Comparison of ENCODE assay signal across 23 mouse cellular contexts in the genomic region with DNA sequence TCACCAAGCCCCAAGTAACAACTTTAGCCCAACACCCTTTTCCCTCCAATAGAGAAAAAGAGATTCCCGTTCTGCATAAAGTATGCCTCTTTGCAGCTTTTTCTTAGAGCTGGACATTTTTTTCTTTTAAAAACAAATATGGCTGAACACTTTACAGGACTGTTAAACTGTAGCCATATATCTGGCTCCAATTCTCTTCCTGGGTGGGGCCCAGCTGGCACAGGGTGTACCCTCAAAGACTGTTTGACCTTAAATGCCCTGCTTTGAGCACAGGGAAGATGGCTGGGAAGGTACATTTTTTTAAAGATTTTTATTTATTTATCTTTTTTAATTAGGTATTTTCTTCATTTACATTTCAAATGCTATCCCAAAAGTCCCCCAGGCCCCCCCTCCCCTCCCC. TPM values are rescaled to one million over a fixed set of nuclear protein-coding genes. Genes with fewer than 3 reads are reported as not detected.
DNase-seq lines count a peak whose midpoint lies in the region; ATAC-seq and TF ChIP-seq lines count a peak whose summit lies in the region.
"Had no signal": no experiment of that assay in that cellular context is flagged by ENCODE, and none has a peak within 500 bp of the region (broad histone marks: within the 10 kb centered on the region; RNA-seq: fewer than 3 reads in every experiment).

No protein-coding gene starts in this region.

- no peak for ATAC-seq in kidney, embryonic 14.5 days (ENCODE audit: low FRiP score, low TSS enrichment)
- ATAC-seq in erythroid progenitor cell, adult 5-6 weeks (replicated peaks; ENCODE audit: low FRiP score, poor library complexity, severe bottlenecking) = peak; percentile 84
- peak; percentile 64; the same call in 1 of the 2 replicates for ATAC-seq in megakaryocyte-erythroid progenitor cell, adult 5-6 weeks (replicated peaks; ENCODE audit: low FRiP score, low TSS enrichment, poor library complexity, severe bottlenecking)
- ATAC-seq: forebrain, embryonic 13.5 days; forebrain, postnatal 0 days; hindbrain, embryonic 16.5 days had no signal

- no peaks in the 10 kb centered on the region; the same call in 1 of the 2 replicates for H3K4me1 ChIP-seq in kidney, adult 2 months (ENCODE audit: control insufficient read depth, insufficient read depth, low read length)
- no peaks in the 10 kb centered on the region for H3K4me1 ChIP-seq in kidney, embryonic 14.5 days (ENCODE audit: control insufficient read depth, insufficient read depth, low read length)
- H3K4me1 ChIP-seq in MEL (ENCODE audit: control insufficient read depth in 1 of 2, insufficient read depth in 2 of 2, low read length in 2 of 2) = peaks cover 17 to 20% of the 10 kb centered on the region in 2 experiments
- H3K4me1 ChIP-seq: forebrain, embryonic 13.5 days; hindbrain, embryonic 13.5 days had no signal

- no peaks in the 10 kb centered on the region for H3K27me3 ChIP-seq in kidney, adult 2 months (replicated peaks; ENCODE audit: control insufficient read depth, insufficient read depth, low read length)
- H3K27me3 ChIP-seq in kidney, embryonic 14.5 days (ENCODE audit: control insufficient read depth, insufficient read depth, low read length) = no peaks in the 10 kb centered on the region
- H3K27me3 ChIP-seq in MEL (ENCODE audit: control insufficient read depth in 1 of 2, insufficient read depth in 2 of 2, low read length in 2 of 2) = no peaks in the 10 kb centered on the region
- H3K27me3 ChIP-seq: CH12.LX; forebrain, embryonic 13.5 days; hindbrain, embryonic 13.5 days had no signal

- H3K9ac ChIP-seq in kidney, embryonic 14.5 days (ENCODE audit: low read depth, low read length) = no peak overlapping the region
- no peak overlapping the region for H3K9ac ChIP-seq in MEL (ENCODE audit: control insufficient read depth, low read depth, low read length, poor library complexity, severe bottlenecking)
- H3K9ac ChIP-seq: forebrain, embryonic 13.5 days; forebrain, postnatal 0 days; hindbrain, embryonic 13.5 days had no signal

- TF ChIP-seq RAD21 in MEL (IDR thresholded peaks at IDR 0.05; ENCODE audit: low read depth, low read length) = no peak

- H3K36me3 ChIP-seq in kidney, adult 2 months (ENCODE audit: control insufficient read depth, insufficient read depth, low read length) = no peaks in the 10 kb centered on the region
- H3K36me3 ChIP-seq in kidney, embryonic 14.5 days (ENCODE audit: control insufficient read depth, insufficient read depth, low read length) = no peaks in the 10 kb centered on the region
- H3K36me3 ChIP-seq in MEL (ENCODE audit: control insufficient read depth in 1 of 2, insufficient read depth in 2 of 2, low read length in 2 of 2) = peaks cover 0 to 22% of the 10 kb centered on the region in 2 experiments; a peak in 2 of 4 replicates
- H3K36me3 ChIP-seq: G1E; hindbrain, embryonic 10.5 days; hindbrain, embryonic 13.5 days had no signal

- TF ChIP-seq CTCF in kidney, adult 2 months (conservative IDR thresholded peaks at IDR 0.05; ENCODE audit: insufficient read depth, insufficient read length, low read depth, low read length) = no peak
- TF ChIP-seq CTCF in MEL (IDR thresholded peaks at IDR 0.05 in 2 of 3, conservative IDR thresholded peaks at IDR 0.05 in 1 of 3; ENCODE audit: control insufficient read depth in 1 of 3, insufficient read depth in 1 of 3, low read depth in 2 of 3, low read length in 3 of 3, poor library complexity in 1 of 3, severe bottlenecking in 1 of 3) = no peak

- H3K4me3 ChIP-seq in kidney, adult 2 months (ENCODE audit: insufficient read depth, low read depth, low read length) = no peak overlapping the region
- H3K4me3 ChIP-seq in kidney, embryonic 14.5 days (ENCODE audit: low read length) = no peak overlapping the region
- no peak overlapping the region for H3K4me3 ChIP-seq in MEL (ENCODE audit: control insufficient read depth in 1 of 2, insufficient read depth in 1 of 2, low read depth in 2 of 2, low read length in 2 of 2)
- H3K4me3 ChIP-seq: forebrain, embryonic 13.5 days; gastrocnemius, adult 2 months; hindbrain, embryonic 10.5 days; hindbrain, embryonic 13.5 days had no signal

- no peak overlapping the region for H3K27ac ChIP-seq in kidney, adult 2 months (ENCODE audit: insufficient read depth, low read depth, low read length)
- no peak overlapping the region for H3K27ac ChIP-seq in kidney, embryonic 14.5 days (ENCODE audit: low read depth, low read length)
- H3K27ac ChIP-seq in MEL (ENCODE audit: control insufficient read depth, low read depth, low read length) = no peak overlapping the region
- H3K27ac ChIP-seq: forebrain, embryonic 13.5 days; gastrocnemius, adult 2 months; hindbrain, embryonic 13.5 days had no signal

- H3K9me3 ChIP-seq in kidney, embryonic 14.5 days (ENCODE audit: control insufficient read depth, low read length) = no peaks in the 10 kb centered on the region
- H3K9me3 ChIP-seq in MEL (replicated peaks; ENCODE audit: insufficient read depth, low read length) = no peaks in the 10 kb centered on the region
- H3K9me3 ChIP-seq: forebrain, embryonic 13.5 days; G1E; hindbrain, embryonic 10.5 days; hindbrain, embryonic 13.5 days had no signal

- no peaks in the 10 kb centered on the region for H3K79me2 ChIP-seq in MEL (ENCODE audit: control insufficient read depth, insufficient read depth, low read length, poor library complexity)

- intact Hi-C loops in heart, postnatal 25 days (cut with DNase I) = loop anchor here (5.0 kb wide), 2 partner anchors 35 to 45 kb away; no protein-coding TSS in a partner anchor
- intact Hi-C loops in left cerebral cortex, postnatal 4 days (cut with DNase I) = no loop called here

- WGBS in kidney, adult 2 months = 64% methylated on average over 1 of the region's 1 CpGs
- 60% methylated on average over 1 of the region's 1 CpGs for WGBS in kidney, embryonic 14.5 days

- peak; percentile 8 for DNase-seq in kidney, adult 2 months
- peak; percentile 30 for DNase-seq in MEL (ENCODE audit: low read depth, low spot score)
- DNase-seq in heart, postnatal 25 days (ENCODE audit: low spot score) = no peak
- no peak for DNase-seq in left cerebral cortex, postnatal 4 days
- DNase-seq: adrenal gland, adult 2 months; adrenal gland, postnatal 14 days; B cell, adult 2 months; cerebellum, adult 11 months; cerebellum, adult 8-10 months; forebrain, postnatal 0 days; gastrocnemius, adult 2 months; gastrocnemius, postnatal 14 days; heart, postnatal 36 days had no signal

- peak in 1 of 2 experiments; percentile 92; a peak in 2 of 4 replicates for TF ChIP-seq EP300 in MEL (IDR thresholded peaks at IDR 0.05; ENCODE audit: low read depth in 1 of 2, low read length in 2 of 2)

- TF ChIP-seq POLR2A in kidney, adult 2 months (IDR thresholded peaks at IDR 0.05; ENCODE audit: low read depth, low read length) = no peak
- TF ChIP-seq POLR2A in MEL (IDR thresholded peaks at IDR 0.05; ENCODE audit: control insufficient read depth in 1 of 2, insufficient read depth in 1 of 2, low read depth in 1 of 2, low read length in 2 of 2, poor library complexity in 1 of 2) = no peak

- no peak overlapping the region for H3K4me2 ChIP-seq in kidney, embryonic 14.5 days (replicated peaks; ENCODE audit: low read depth, low read length)
- H3K4me2 ChIP-seq: forebrain, embryonic 13.5 days; heart, embryonic 11.5 days; hindbrain, embryonic 13.5 days had no signal

TF ChIP-seq in MEL, 35 proteins besides CTCF, POLR2A, EP300 and RAD21:
- TF ChIP-seq SIN3A (IDR thresholded peaks at IDR 0.05; ENCODE audit: low read length) (no peak; the same call in 1 of the 2 replicates), MEF2A (IDR thresholded peaks at IDR 0.05; ENCODE audit: extremely low read depth, insufficient replicate concordance, low read depth, low read length, poor library complexity, severe bottlenecking) (no peak), TCF12 (IDR thresholded peaks at IDR 0.05; ENCODE audit: low read depth, low read length) (peak; percentile 52), ETS1 (IDR thresholded peaks at IDR 0.05; ENCODE audit: low read depth, low read length) (peak; percentile 21; the same call in 1 of the 2 replicates), MYB (IDR thresholded peaks at IDR 0.05; ENCODE audit: low read depth, low read length) (peak; percentile 92)

RNA-seq across cellular contexts. Expression of a gene that starts 55.7 kb away (rescaled TPM):
- 46.9 and 47.0 TPM in 2 replicates for polyA plus RNA-seq in kidney, adult 2 months (2012; rRNA removed)
- polyA plus RNA-seq in kidney, embryonic 14.5 days (2014; fragmentation: Nextera tagmentation; extraction: Ambion mirVana) = 45.1 and 78.4 TPM in 2 replicates
- 7.1 and 8.4 TPM in 2 replicates for total RNA-seq in MEL (2012; rRNA removed)
- polyA plus RNA-seq in MEL (2012; ENCODE audit: insufficient read depth in 1 of 2, insufficient read length in 2 of 2, low read depth in 1 of 2, low replicate concordance in 2 of 2, missing spikeins in 1 of 2) = 10 to 100 TPM; 39.7 to 72.2 TPM
- 583 and 622 TPM in 2 replicates for total RNA-seq in erythroid progenitor cell, adult 5-6 weeks (2015; ENCODE audit: low replicate concordance)
- 406 and 427 TPM in 2 replicates for total RNA-seq in erythroid progenitor cell, adult 5-6 weeks (2017; ENCODE audit: low replicate concordance)
- 101 and 120 TPM in 2 replicates for total RNA-seq in megakaryocyte-erythroid progenitor cell, adult 5-6 weeks (2014; fragmentation: Nextera tagmentation)
- total RNA-seq in megakaryocyte-erythroid progenitor cell, adult 5-6 weeks (2017) = 34.4 and 37.4 TPM in 2 replicates
- total RNA-seq in heart, postnatal 25 days (2021) = 10 to 100 TPM; 43.6 to 55.6 TPM
- 10 to 100 TPM; 29.4 to 32.5 TPM for total RNA-seq in left cerebral cortex, postnatal 4 days (2021)

Comparison
In these comparisons a context has a peak if more than half of its experiments do, and no peak if none do; other contexts are left out.
1. DNase-seq: peak in kidney, adult 2 months (single experiment) and MEL (single experiment); none in heart, postnatal 25 days (single experiment) and left cerebral cortex, postnatal 4 days (single experiment).